Mouse (Mus musculus) brain, embryonic 14.5 days (tissue): ENCODE measurements around the gene Slc16a4.

ENCODE experiments used
- CTCF ChIP-seq: fragments of 200-500 bp; IDR thresholded peaks from 2 replicates; pipeline ENCODE4 v1.5.1; 2012; ENCODE audit warnings: inconsistent platforms, mild to moderate bottlenecking, moderate library complexity, borderline replicate concordance; ENCODE audit not compliant: insufficient read depth, insufficient read length; ENCODE audit errors: extremely low read depth
- POLR2A ChIP-seq: fragments of 200-500 bp; IDR thresholded peaks from 2 replicates; pipeline ENCODE4 v1.6.1; 2012; ENCODE audit warnings: mild to moderate bottlenecking, inconsistent platforms, borderline replicate concordance; ENCODE audit not compliant: poor library complexity, insufficient read depth, insufficient read length, severe bottlenecking; ENCODE audit errors: extremely low read depth

GRCm38 (mm10) chr3:107345033-107345725, 54.1 kb downstream of the Slc16a4 start:
- TF ChIP-seq POLR2A = no peak
- TF ChIP-seq CTCF = no peak
